Mouse (Mus musculus) bone marrow macrophage, adult 2 months (primary cell): ENCODE measurements around the gene Fam78a.

ENCODE experiments used
- CTCF ChIP-seq: IDR thresholded peaks from 2 replicates; pipeline ENCODE4 v1.5.1; 2012; ENCODE audit warnings: low read depth, mild to moderate bottlenecking, low read length, moderate library complexity
- POLR2A ChIP-seq: IDR thresholded peaks from 2 replicates; pipeline ENCODE4 v1.6.1; 2012; ENCODE audit warnings: mild to moderate bottlenecking, low read depth, low read length, borderline replicate concordance

GRCm38 (mm10) chr2:32037279-32037858, 47.3 kb downstream of the Fam78a start:
- TF ChIP-seq CTCF (no peak), POLR2A (no peak)
